ENCODE assay signal across 8 mouse cellular contexts in the genomic region with DNA sequence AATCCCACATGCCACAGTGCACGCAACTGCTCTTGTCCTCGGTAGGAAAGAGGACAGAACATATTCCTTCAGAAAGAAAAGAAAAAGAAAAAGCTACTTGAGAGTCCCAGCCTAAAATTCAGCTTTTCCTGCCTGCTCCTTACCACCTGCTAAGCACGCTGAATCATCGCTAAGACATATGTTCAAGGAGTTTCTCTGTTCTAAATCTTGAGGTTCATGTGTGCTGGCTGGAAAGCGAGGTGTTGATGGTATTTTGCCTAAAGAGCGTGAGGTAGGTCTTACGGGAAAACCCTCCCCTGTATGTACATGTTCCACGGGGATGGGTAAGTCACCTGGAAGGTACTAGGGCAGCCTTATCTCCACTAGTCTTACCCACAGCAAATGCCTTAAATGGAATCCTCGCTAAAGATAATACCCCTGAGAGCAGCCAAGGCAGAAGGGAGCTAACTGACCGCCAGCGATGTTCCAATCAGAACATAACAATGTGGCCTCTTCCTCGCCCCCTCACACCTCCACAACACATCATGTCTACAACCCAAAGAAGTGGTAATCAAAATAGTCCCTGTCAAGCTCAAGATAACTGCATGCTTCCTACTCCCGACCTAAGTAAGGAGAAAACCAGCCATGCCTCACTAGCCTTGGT. TPM values are rescaled to one million over a fixed set of nuclear protein-coding genes. Genes with fewer than 3 reads are reported as not detected.
DNase-seq lines count a peak whose midpoint lies in the region; ATAC-seq and TF ChIP-seq lines count a peak whose summit lies in the region.

No protein-coding gene starts in this region.

- H3K27ac ChIP-seq in heart, embryonic 14.5 days (replicated peaks in 1 of 2; ENCODE audit: control insufficient read depth in 1 of 2, insufficient read depth in 1 of 2, low read depth in 2 of 2, low read length in 2 of 2), result no peak overlapping the region
- H3K27ac ChIP-seq in ES-E14 (ENCODE audit: insufficient read depth, low read depth, low read length, poor library complexity, severe bottlenecking) (no peak overlapping the region), macrophage (no peak overlapping the region)
- H3K27ac ChIP-seq in forebrain, embryonic 16.5 days (ENCODE audit: low read length), result no peak overlapping the region

- H3K79me2 ChIP-seq in macrophage (ENCODE audit: inconsistent target), result peaks cover 20% of the 10 kb centered on the region

- H3K4me2 ChIP-seq in heart, embryonic 14.5 days (ENCODE audit: low read length), result peak overlapping the region; percentile 95
- H3K4me2 ChIP-seq in forebrain, embryonic 16.5 days (ENCODE audit: low read length), result peak overlapping the region; percentile 69

- 73% methylated on average over 13 of the region's 13 CpGs for WGBS in heart, embryonic 14.5 days
- WGBS in forebrain, embryonic 16.5 days, result 89% methylated on average over 13 of the region's 13 CpGs
- WGBS in macrophage (ENCODE audit: missing documents), result 94% methylated on average over 13 of the region's 13 CpGs

- DNase-seq in heart, adult 11 months, result no peak
- DNase-seq in ES-E14 (ENCODE audit: low read depth, low spot score), result no peak
- DNase-seq in ovary, adult 18-20 months (ENCODE audit: low spot score), result no peak
- no peak for DNase-seq in layer of hippocampus, adult 9-11 months
- DNase-seq in urinary bladder, postnatal 36 days (ENCODE audit: low spot score in 2 of 2), result no peak

- peak overlapping the region in 1 of 2 experiments; percentile 95; a peak in 1 of 4 replicates for H3K4me3 ChIP-seq in heart, embryonic 14.5 days (ENCODE audit: control insufficient read depth in 1 of 2, insufficient read depth in 1 of 2, low read depth in 1 of 2, low read length in 2 of 2)
- H3K4me3 ChIP-seq in ES-E14 (ENCODE audit: insufficient read depth in 1 of 2, low read depth in 1 of 2, low read length in 2 of 2, poor library complexity in 1 of 2, severe bottlenecking in 1 of 2), result peak overlapping the region; percentile 87 to 90
- H3K4me3 ChIP-seq in forebrain, embryonic 16.5 days (replicated peaks; ENCODE audit: low read length), result no peak overlapping the region
- peak overlapping the region; percentile 57 for H3K4me3 ChIP-seq in macrophage (ENCODE audit: inconsistent target)

- in situ Hi-C loops in ES-E14 (cut with MboI; ENCODE audit: low sequenced_read_pairs in 2 of 2, unreplicated experiment in 2 of 2), result no loop called here

- peak overlapping the region; percentile 88; the same call in 1 of the 2 replicates for H3K9ac ChIP-seq in heart, embryonic 14.5 days (ENCODE audit: low read length)
- peak overlapping the region; percentile 87; the same call in 1 of the 2 replicates for H3K9ac ChIP-seq in ES-E14 (ENCODE audit: insufficient read depth, low read depth, low read length, poor library complexity, severe bottlenecking)
- H3K9ac ChIP-seq in forebrain, embryonic 16.5 days (replicated peaks; ENCODE audit: low read depth, low read length), result no peak overlapping the region

- no peak for ATAC-seq in heart, embryonic 14.5 days (ENCODE audit: insufficient number of reproducible peaks, insufficient read depth, low FRiP score, low read depth)
- no peak for ATAC-seq in forebrain, embryonic 16.5 days

- no peaks in the 10 kb centered on the region for H3K27me3 ChIP-seq in heart, embryonic 14.5 days (ENCODE audit: control insufficient read depth, insufficient read depth, low read length)
- no peaks in the 10 kb centered on the region for H3K27me3 ChIP-seq in forebrain, embryonic 16.5 days (replicated peaks; ENCODE audit: control insufficient read depth, insufficient read depth, low read length)

- peaks cover 32% of the 10 kb centered on the region for H3K36me3 ChIP-seq in heart, embryonic 14.5 days (ENCODE audit: control insufficient read depth, insufficient read depth, low read length)
- peaks cover 30% of the 10 kb centered on the region for H3K36me3 ChIP-seq in ES-E14 (ENCODE audit: control insufficient read depth, insufficient read depth, low read length, poor library complexity, severe bottlenecking)
- H3K36me3 ChIP-seq in forebrain, embryonic 16.5 days (ENCODE audit: control insufficient read depth, insufficient read depth), result peaks cover 8% of the 10 kb centered on the region
- peaks cover 27% of the 10 kb centered on the region for H3K36me3 ChIP-seq in macrophage (ENCODE audit: inconsistent target)

- H3K9me3 ChIP-seq in heart, embryonic 14.5 days (ENCODE audit: control insufficient read depth, low read length), result no peaks in the 10 kb centered on the region
- no peaks in the 10 kb centered on the region for H3K9me3 ChIP-seq in ES-E14 (ENCODE audit: control insufficient read depth, insufficient read depth, low read depth, low read length)
- no peaks in the 10 kb centered on the region for H3K9me3 ChIP-seq in forebrain, embryonic 16.5 days (ENCODE audit: control insufficient read depth, low read length)

- peaks cover 12 to 16% of the 10 kb centered on the region in 2 experiments for H3K4me1 ChIP-seq in heart, embryonic 14.5 days (ENCODE audit: control insufficient read depth in 2 of 2, insufficient read depth in 2 of 2, low read length in 2 of 2)
- peaks cover 9 to 17% of the 10 kb centered on the region in 2 experiments; a peak in 3 of 4 replicates for H3K4me1 ChIP-seq in ES-E14 (ENCODE audit: control insufficient read depth in 2 of 2, insufficient read depth in 2 of 2, low read length in 2 of 2, poor library complexity in 1 of 2)
- peaks cover 14% of the 10 kb centered on the region for H3K4me1 ChIP-seq in forebrain, embryonic 16.5 days (replicated peaks; ENCODE audit: control insufficient read depth, insufficient read depth, low read length)

TF ChIP-seq in ES-E14, 5 proteins besides CTCF, POLR2A, EP300 and RAD21:
- TF ChIP-seq HCFC1 (IDR thresholded peaks at IDR 0.05; ENCODE audit: borderline replicate concordance, insufficient read depth, low read length), result no peak
- no peak for TF ChIP-seq MAFK (IDR thresholded peaks at IDR 0.05; ENCODE audit: insufficient read depth, low read depth, low read length)
- TF ChIP-seq CHD2 (IDR thresholded peaks at IDR 0.05; ENCODE audit: low read depth, low read length), result no peak
- no peak for TF ChIP-seq ZNF384 (IDR thresholded peaks at IDR 0.05; ENCODE audit: low read depth, low read length)
- no peak for TF ChIP-seq ZC3H11A (IDR thresholded peaks at IDR 0.05; ENCODE audit: borderline replicate concordance, low read depth, low read length)

RNA-seq across cellular contexts. Expression of gene Pip4k2c, which starts 1.3 kb away (rescaled TPM):
- 17.6 and 22.8 TPM in 2 replicates for polyA plus RNA-seq in heart, embryonic 14.5 days (2014; fragmentation: Nextera tagmentation; extraction: Ambion mirVana)
- 41.7 and 47.4 TPM in 2 replicates for total RNA-seq in ES-E14 (2012; rRNA removed)
- 26.7 and 28.4 TPM in 2 replicates for polyA plus RNA-seq in forebrain, embryonic 16.5 days (2015; fragmentation: Nextera tagmentation; extraction: Ambion mirVana)
- total RNA-seq in macrophage (2018; cell fraction: chromatin; rRNA removed), result 10 to 100 TPM in 23 of 26 experiments, 1 to 10 TPM in 3; 6.7 to 41.3 (median 22.5) TPM
- total RNA-seq in macrophage (2018; cell fraction: cytosol; rRNA removed), result 10 to 100 TPM; 35.9 to 59.0 (median 46.8) TPM
- total RNA-seq in macrophage (2018; cell fraction: nucleus; rRNA removed), result 10 to 100 TPM; 19.1 to 51.7 (median 31.5) TPM
- polyA plus RNA-seq in macrophage (2018), result 33.0 to 42.7 TPM (median 40.2 TPM) in 3 replicates

RNA-seq across cellular contexts. Expression of gene Dtx3, which starts 14.5 kb away (rescaled TPM):
- 73.3 and 75.7 TPM in 2 replicates for polyA plus RNA-seq in heart, embryonic 14.5 days (2014; fragmentation: Nextera tagmentation; extraction: Ambion mirVana)
- total RNA-seq in ES-E14 (2012; rRNA removed), result 29.5 and 75.5 TPM in 2 replicates
- polyA plus RNA-seq in forebrain, embryonic 16.5 days (2015; fragmentation: Nextera tagmentation; extraction: Ambion mirVana), result 179 and 224 TPM in 2 replicates
- total RNA-seq in macrophage (2018; cell fraction: chromatin; rRNA removed), result 100 to 1,000 TPM in 2 of 26 experiments, 10 to 100 TPM in 24; 31.0 to 122 (median 61.3) TPM
- total RNA-seq in macrophage (2018; cell fraction: cytosol; rRNA removed), result 10 to 100 TPM in 16 of 26 experiments, 1 to 10 TPM in 10; 5.7 to 32.8 (median 14.5) TPM
- total RNA-seq in macrophage (2018; cell fraction: nucleus; rRNA removed), result 100 to 1,000 TPM in 11 of 26 experiments, 10 to 100 TPM in 15; 33.8 to 234 (median 81.8) TPM
- polyA plus RNA-seq in macrophage (2018), result 10.9 to 46.7 TPM (median 15.1 TPM) in 3 replicates

RNA-seq across cellular contexts. Expression of gene Arhgef25, which starts 20.2 kb away (rescaled TPM):
- 18.2 and 22.8 TPM in 2 replicates for polyA plus RNA-seq in heart, embryonic 14.5 days (2014; fragmentation: Nextera tagmentation; extraction: Ambion mirVana)
- 39.2 and 87.7 TPM in 2 replicates for total RNA-seq in ES-E14 (2012; rRNA removed)
- polyA plus RNA-seq in forebrain, embryonic 16.5 days (2015; fragmentation: Nextera tagmentation; extraction: Ambion mirVana), result 32.3 and 33.0 TPM in 2 replicates
- 1 to 10 TPM in 2 of 26 experiments, under 1 TPM in 4, not detected in 20; 0.26 to 8.3 (median 0.79) TPM for total RNA-seq in macrophage (2018; cell fraction: chromatin; rRNA removed)
- total RNA-seq in macrophage (2018; cell fraction: cytosol; rRNA removed), result under 1 TPM in 4 of 26 experiments, not detected in 22; 0.05 to 0.10 (median 0.09) TPM
- 1 to 10 TPM in 2 of 26 experiments, under 1 TPM in 1, not detected in 23; 0.40 to 2.2 (median 1.6) TPM for total RNA-seq in macrophage (2018; cell fraction: nucleus; rRNA removed)
- polyA plus RNA-seq in macrophage (2018), result not detected in 3 replicates

RNA-seq across cellular contexts. Expression of gene Slc26a10, which starts 29.6 kb away (rescaled TPM):
- polyA plus RNA-seq in heart, embryonic 14.5 days (2014; fragmentation: Nextera tagmentation; extraction: Ambion mirVana), result 17.4 and 19.3 TPM in 2 replicates
- total RNA-seq in ES-E14 (2012; rRNA removed), result 7.4 and 12.2 TPM in 2 replicates
- polyA plus RNA-seq in forebrain, embryonic 16.5 days (2015; fragmentation: Nextera tagmentation; extraction: Ambion mirVana), result 1.0 and 1.6 TPM in 2 replicates
- total RNA-seq in macrophage (2018; cell fraction: chromatin; rRNA removed), result not detected
- total RNA-seq in macrophage (2018; cell fraction: cytosol; rRNA removed), result under 1 TPM in 17 of 26 experiments, not detected in 9; 0.03 to 0.19 (median 0.09) TPM
- under 1 TPM in 1 of 26 experiments, not detected in 25; 0.18 TPM for total RNA-seq in macrophage (2018; cell fraction: nucleus; rRNA removed)
- 1.2 TPM in 1 of 3 replicates, not detected in the others for polyA plus RNA-seq in macrophage (2018)

RNA-seq across cellular contexts. Expression of gene B4galnt1, which starts 45.0 kb away (rescaled TPM):
- polyA plus RNA-seq in heart, embryonic 14.5 days (2014; fragmentation: Nextera tagmentation; extraction: Ambion mirVana), result 1.5 and 2.0 TPM in 2 replicates
- total RNA-seq in ES-E14 (2012; rRNA removed), result 4.5 and 8.6 TPM in 2 replicates
- polyA plus RNA-seq in forebrain, embryonic 16.5 days (2015; fragmentation: Nextera tagmentation; extraction: Ambion mirVana), result 41.5 and 45.8 TPM in 2 replicates
- 10 to 100 TPM in 23 of 26 experiments, 1 to 10 TPM in 3; 5.7 to 68.9 (median 24.3) TPM for total RNA-seq in macrophage (2018; cell fraction: chromatin; rRNA removed)
- 10 to 100 TPM; 29.1 to 74.7 (median 52.3) TPM for total RNA-seq in macrophage (2018; cell fraction: cytosol; rRNA removed)
- total RNA-seq in macrophage (2018; cell fraction: nucleus; rRNA removed), result 10 to 100 TPM; 25.7 to 91.1 (median 47.9) TPM
- polyA plus RNA-seq in macrophage (2018), result 37.2 to 59.2 TPM (median 48.4 TPM) in 3 replicates

Comparison
In these comparisons a context has a peak if more than half of its experiments do, and no peak if none do; other contexts are left out.
1. RNA of gene Arhgef25, which starts 20.2 kb away (polyA plus RNA-seq): 32.3 to 33.0 TPM in forebrain, embryonic 16.5 days and 18.2 to 22.8 TPM in heart, embryonic 14.5 days; not detected in macrophage; every median in the first group is over 10 times any median in the second.